Mouse (Mus musculus): ENCODE measurements around the gene Agap2.

The Agap2 gene

GRCm38 (mm10) chr10:127078001-127078676, 3.1 kb downstream of the Agap2 start:
- DNase-seq, result peak; percentile 33

- DNase-seq, result peak; percentile 68
Observed at GRCm38 (mm10) chr10:127078677-127079575, 3.8 kb downstream of the Agap2 start.

- DNase-seq, result peak; percentile 65
Observed at GRCm38 (mm10) chr10:127079665-127080391, 4.7 kb downstream of the Agap2 start.

GRCm38 (mm10) chr10:127080901-127081780, 6.1 kb downstream of the Agap2 start:
- DNase-seq, result peak; percentile 67

- DNase-seq, result no peak
Observed at GRCm38 (mm10) chr10:127081996-127082620, 7.0 kb downstream of the Agap2 start.

GRCm38 (mm10) chr10:127083292-127083914, 8.3 kb downstream of the Agap2 start:
- no peak for DNase-seq

GRCm38 (mm10) chr10:127083915-127084306, 8.8 kb downstream of the Agap2 start:
- DNase-seq, result no peak

- no peak for DNase-seq
Observed at GRCm38 (mm10) chr10:127085052-127085451, 10.0 kb downstream of the Agap2 start.

GRCm38 (mm10) chr10:127085633-127086032, 10.5 kb downstream of the Agap2 start:
- no peak for DNase-seq

GRCm38 (mm10) chr10:127090560-127091411, 15.7 kb downstream of the Agap2 start:
- peak; percentile 64 for DNase-seq

- peak; percentile 62 for DNase-seq
Observed at GRCm38 (mm10) chr10:127091507-127092396, 16.7 kb downstream of the Agap2 start.

GRCm38 (mm10) chr10:127092742-127093141, 17.7 kb downstream of the Agap2 start:
- DNase-seq, result no peak

- DNase-seq, result no peak
Observed at GRCm38 (mm10) chr10:127094382-127094802, 19.3 kb downstream of the Agap2 start.

GRCm38 (mm10) chr10:127098514-127098913, 23.4 kb downstream of the Agap2 start:
- DNase-seq, result no peak

- no peak for DNase-seq
Observed at GRCm38 (mm10) chr10:127099191-127099590, 24.1 kb downstream of the Agap2 start.

GRCm38 (mm10) chr10:127099868-127100267, 24.8 kb downstream of the Agap2 start:
- no peak for DNase-seq

- DNase-seq, result no peak
Observed at GRCm38 (mm10) chr10:127100414-127100813, 25.3 kb downstream of the Agap2 start.

GRCm38 (mm10) chr10:127101151-127101550, 26.1 kb downstream of the Agap2 start:
- DNase-seq, result no peak

GRCm38 (mm10) chr10:127103631-127104030, 28.5 kb downstream of the Agap2 start:
- DNase-seq, result no peak

Measured in right cerebral cortex, postnatal 14 days (tissue).